Mouse (Mus musculus) thymus, adult 2 months (tissue): Measurements from ENCODE around the gene Mtg2.

Experiments
- CTCF ChIP-seq: fragments of 200-500 bp; IDR thresholded peaks from 2 replicates; pipeline ENCODE4 v1.5.1; 2012; ENCODE audit warnings: mild to moderate bottlenecking, control low read depth, low read length, moderate library complexity, borderline replicate concordance; ENCODE audit not compliant: control insufficient read depth, poor library complexity, insufficient read depth; ENCODE audit errors: extremely low read depth
- POLR2A ChIP-seq: fragments of 200-500 bp; IDR thresholded peaks from 2 replicates; pipeline ENCODE4 v1.6.1; 2012; ENCODE audit warnings: mild to moderate bottlenecking, low read length, control low read depth, moderate library complexity; ENCODE audit not compliant: control insufficient read depth, poor library complexity, insufficient read depth; ENCODE audit errors: extremely low read depth

GRCm38 (mm10) chr2:180069770-180070480, 463 bp upstream of the Mtg2 start:
- no peak for TF ChIP-seq CTCF
- TF ChIP-seq POLR2A = no peak
